Mouse (Mus musculus) urinary bladder, adult 18-20 months (tissue): Measurements from ENCODE around the gene Zdhhc9.

ENCODE experiments used
- DNase-seq, 2 experiments: peaks; one replicate each; pipeline ENCODE4 v3.0.0; 2022; ENCODE audit warnings: low spot score in 2 of 2, mixed read lengths in 2 of 2

Zdhhc9 gene

GRCm38 (mm10) chrX:48170368-48170767 lies 38.3 kb downstream of the Zdhhc9 start:
- no peak for DNase-seq

GRCm38 (mm10) chrX:48169892-48170291 lies 38.8 kb downstream of the Zdhhc9 start:
- no peak for DNase-seq

- DNase-seq = no peak
Observed at GRCm38 (mm10) chrX:48158229-48158919, 50.3 kb downstream of the Zdhhc9 start.

GRCm38 (mm10) chrX:48157396-48157795 lies 51.3 kb downstream of the Zdhhc9 start:
- no peak for DNase-seq

GRCm38 (mm10) chrX:48155489-48155888 lies 53.2 kb downstream of the Zdhhc9 start:
- DNase-seq = no peak

- no peak for DNase-seq
Observed at GRCm38 (mm10) chrX:48153949-48154348, 54.7 kb downstream of the Zdhhc9 start.

- peak; percentile 11 to 39 for DNase-seq
Observed at GRCm38 (mm10) chrX:48153414-48153813, 55.3 kb downstream of the Zdhhc9 start.

- DNase-seq = no peak
Observed at GRCm38 (mm10) chrX:48152106-48152505, 56.6 kb downstream of the Zdhhc9 start.

GRCm38 (mm10) chrX:48147741-48148186 lies 60.9 kb downstream of the Zdhhc9 start:
- no peak for DNase-seq

- DNase-seq = no peak
Observed at GRCm38 (mm10) chrX:48147226-48147625, 61.5 kb downstream of the Zdhhc9 start.

- no peak for DNase-seq
Observed at GRCm38 (mm10) chrX:48146262-48146661, 62.4 kb downstream of the Zdhhc9 start, which contains the start of gene Sash3. Gene Sash3, plus strand, starts transcription at chrX:48146436.

GRCm38 (mm10) chrX:48143415-48144335 lies 65.0 kb downstream of the Zdhhc9 start:
- DNase-seq = no peak

- DNase-seq = no peak
Observed at GRCm38 (mm10) chrX:48141481-48141880, 67.2 kb downstream of the Zdhhc9 start.

GRCm38 (mm10) chrX:48140286-48140877 lies 68.3 kb downstream of the Zdhhc9 start:
- no peak for DNase-seq

- DNase-seq = no peak
Observed at GRCm38 (mm10) chrX:48139368-48140285, 69.1 kb downstream of the Zdhhc9 start.

GRCm38 (mm10) chrX:48138539-48139275 lies 70.0 kb downstream of the Zdhhc9 start:
- DNase-seq = no peak

- peak in 1 of 2 experiments; percentile 37 for DNase-seq
Observed at GRCm38 (mm10) chrX:48138011-48138410, 70.7 kb downstream of the Zdhhc9 start.

GRCm38 (mm10) chrX:48136935-48137334 lies 71.7 kb downstream of the Zdhhc9 start:
- DNase-seq = no peak

GRCm38 (mm10) chrX:48129167-48129566 lies 79.5 kb downstream of the Zdhhc9 start:
- DNase-seq = no peak

GRCm38 (mm10) chrX:48127502-48128218 lies 81.0 kb downstream of the Zdhhc9 start:
- DNase-seq = no peak
